In the genomic region with DNA sequence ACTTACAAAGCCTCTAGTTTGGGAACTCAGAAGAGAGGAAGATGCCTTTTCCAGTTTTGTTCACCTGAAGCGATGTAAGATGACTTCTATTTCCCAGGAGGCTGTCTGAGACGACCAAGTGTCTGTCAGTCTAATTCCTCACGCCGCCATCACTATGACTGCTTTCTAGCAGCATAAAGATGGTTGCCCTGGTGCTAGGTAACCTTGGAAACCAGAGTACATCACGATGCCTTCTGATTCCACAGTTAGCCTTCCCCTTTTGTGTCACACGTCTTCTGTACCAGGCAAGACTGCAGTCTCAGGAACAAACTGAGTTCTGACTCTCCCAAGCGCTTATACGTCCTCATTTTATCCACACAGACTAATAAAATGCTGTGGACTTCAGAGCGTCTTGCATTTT, we compare ENCODE assay signal across 40 mouse cellular contexts. TPM values are rescaled to one million over a fixed set of nuclear protein-coding genes. Genes with fewer than 3 reads are reported as not detected.
DNase-seq lines count a peak whose midpoint lies in the region; ATAC-seq and TF ChIP-seq lines count a peak whose summit lies in the region.
"Had no signal": no experiment of that assay in that cellular context is flagged by ENCODE, and none has a peak within 500 bp of the region (broad histone marks: within the 10 kb centered on the region; RNA-seq: fewer than 3 reads in every experiment).

No protein-coding gene starts in this region.

- no peaks in the 10 kb centered on the region for H3K27me3 ChIP-seq in testis, adult 2 months (ENCODE audit: control insufficient read depth, insufficient read depth, low read length)
- no peaks in the 10 kb centered on the region for H3K27me3 ChIP-seq in midbrain, embryonic 14.5 days (ENCODE audit: control insufficient read depth, insufficient read depth, low read length)
- no peaks in the 10 kb centered on the region for H3K27me3 ChIP-seq in intestine, embryonic 15.5 days (replicated peaks)
- H3K27me3 ChIP-seq: CH12.LX; embryonic facial prominence, embryonic 12.5 days; heart, embryonic 12.5 days; hindbrain, embryonic 15.5 days; neural tube, embryonic 12.5 days had no signal

- ATAC-seq in midbrain, embryonic 14.5 days (ENCODE audit: low FRiP score, low TSS enrichment): peak; percentile 50; the same call in 1 of the 2 replicates
- no peak for ATAC-seq in intestine, embryonic 15.5 days
- no peak for ATAC-seq in erythroid progenitor cell, adult 5-6 weeks (replicated peaks; ENCODE audit: low FRiP score, poor library complexity, severe bottlenecking)
- ATAC-seq: forebrain, embryonic 16.5 days; intestine, embryonic 16.5 days had no signal

- H3K4me3 ChIP-seq in testis, adult 2 months (ENCODE audit: control insufficient read depth, low read depth, low read length): peak overlapping the region; percentile 83; the same call in 1 of the 2 replicates
- H3K4me3 ChIP-seq in midbrain, embryonic 14.5 days (replicated peaks; ENCODE audit: low read depth, low read length): no peak overlapping the region
- H3K4me3 ChIP-seq in intestine, embryonic 15.5 days (replicated peaks): no peak overlapping the region
- H3K4me3 ChIP-seq: embryonic facial prominence, embryonic 12.5 days; forebrain, embryonic 10.5 days; heart, adult 2 months; heart, embryonic 12.5 days; hindbrain, embryonic 15.5 days; myocyte; neural tube, embryonic 12.5 days had no signal

- H3K9ac ChIP-seq in midbrain, embryonic 14.5 days (replicated peaks; ENCODE audit: low read length): no peak overlapping the region
- no peak overlapping the region for H3K9ac ChIP-seq in intestine, embryonic 15.5 days
- H3K9ac ChIP-seq: embryonic facial prominence, embryonic 12.5 days; heart, embryonic 12.5 days; hindbrain, embryonic 15.5 days; liver, embryonic 14.5 days; lung, embryonic 14.5 days; neural tube, embryonic 12.5 days had no signal

- 0 out of 2 replicates have a peak, but pooled peaks have one; percentile 8 for TF ChIP-seq POLR2A in testis, adult 2 months (IDR thresholded peaks at IDR 0.05; ENCODE audit: control insufficient read depth, low read depth, low read length)

- H3K4me2 ChIP-seq in midbrain, embryonic 14.5 days (ENCODE audit: low read length): 0 out of 2 replicates have a peak overlapping the region, but pooled peaks have one; percentile 4
- no peak overlapping the region for H3K4me2 ChIP-seq in intestine, embryonic 15.5 days (replicated peaks)
- H3K4me2 ChIP-seq: embryonic facial prominence, embryonic 12.5 days; heart, embryonic 12.5 days; hindbrain, embryonic 15.5 days; lung, embryonic 14.5 days; neural tube, embryonic 12.5 days had no signal

- H3K9me3 ChIP-seq in midbrain, embryonic 14.5 days (ENCODE audit: control insufficient read depth, low read length): no peaks in the 10 kb centered on the region
- no peaks in the 10 kb centered on the region for H3K9me3 ChIP-seq in intestine, embryonic 15.5 days
- H3K9me3 ChIP-seq: embryonic facial prominence, embryonic 12.5 days; forebrain, embryonic 10.5 days; heart, embryonic 12.5 days; hindbrain, embryonic 15.5 days; neural tube, embryonic 12.5 days had no signal

- H3K36me3 ChIP-seq in testis, adult 2 months (ENCODE audit: control insufficient read depth, insufficient read depth, low read length): no peaks in the 10 kb centered on the region; the same call in 1 of the 2 replicates
- no peaks in the 10 kb centered on the region for H3K36me3 ChIP-seq in midbrain, embryonic 14.5 days (ENCODE audit: control insufficient read depth, insufficient read depth, low read length)
- no peaks in the 10 kb centered on the region for H3K36me3 ChIP-seq in intestine, embryonic 15.5 days
- H3K36me3 ChIP-seq: embryonic facial prominence, embryonic 12.5 days; forebrain, embryonic 10.5 days; heart, embryonic 12.5 days; hindbrain, embryonic 15.5 days; neural tube, embryonic 12.5 days had no signal

- 13% methylated on average over 9 of the region's 9 CpGs for WGBS in midbrain, embryonic 14.5 days
- 83% methylated on average over 9 of the region's 9 CpGs for WGBS in intestine, embryonic 15.5 days

- H3K4me1 ChIP-seq in testis, adult 2 months (ENCODE audit: control insufficient read depth, insufficient read depth, low read length): no peaks in the 10 kb centered on the region
- H3K4me1 ChIP-seq in midbrain, embryonic 14.5 days (ENCODE audit: control insufficient read depth, insufficient read depth, low read length): 0 out of 2 replicates have a peak, but pooled peaks cover 4% of the 10 kb centered on the region
- H3K4me1 ChIP-seq in intestine, embryonic 15.5 days (replicated peaks): no peaks in the 10 kb centered on the region
- H3K4me1 ChIP-seq: embryonic facial prominence, embryonic 12.5 days; heart, embryonic 12.5 days; hindbrain, embryonic 15.5 days; neural tube, embryonic 12.5 days had no signal

- H3K27ac ChIP-seq in testis, adult 2 months (ENCODE audit: control insufficient read depth, insufficient read depth, low read depth, low read length): no peak overlapping the region
- no peak overlapping the region for H3K27ac ChIP-seq in midbrain, embryonic 14.5 days (replicated peaks; ENCODE audit: low read depth, low read length)
- no peak overlapping the region for H3K27ac ChIP-seq in intestine, embryonic 15.5 days
- H3K27ac ChIP-seq: embryonic facial prominence, embryonic 12.5 days; forebrain, embryonic 10.5 days; heart, adult 2 months; hindbrain, embryonic 15.5 days; liver, embryonic 14.5 days; neural tube, embryonic 12.5 days had no signal

- TF ChIP-seq CTCF in testis, adult 2 months (IDR thresholded peaks at IDR 0.05; ENCODE audit: control insufficient read depth, insufficient read depth, insufficient replicate concordance, low read depth, low read length): no peak

- DNase-seq in embryo, embryonic 10 days (ENCODE audit: low spot score): peak; percentile 19
- no peak for DNase-seq in embryo, embryonic 9.5 days (ENCODE audit: extremely low spot score)
- no peak for DNase-seq in testis, postnatal 14 days (ENCODE audit: low spot score)
- DNase-seq in midbrain, embryonic 14.5 days: peak; percentile 68
- no peak for DNase-seq in lung, adult 18-20 months
- DNase-seq: adrenal gland, postnatal 10 days; cerebellum, adult 18-20 months; cerebellum, postnatal 10 days; heart, adult 2 months; heart, postnatal 4 days; kidney, adult 9 months; kidney, postnatal 10 days; layer of hippocampus, adult 9-11 months; liver; lung, embryonic 14.5 days; lung, postnatal 14 days; thymus, postnatal 36 days had no signal

RNA-seq across cellular contexts. Expression of gene Gzma, which starts 21.8 kb away (rescaled TPM):
- 0.16 TPM in 1 of 2 replicates, not detected in the other for polyA plus RNA-seq in testis, adult 2 months (2012; rRNA removed)
- not detected in 2 replicates for polyA plus RNA-seq in midbrain, embryonic 14.5 days (2014; fragmentation: Nextera tagmentation; extraction: Ambion mirVana)
- 2.4 and 2.7 TPM in 2 replicates for polyA plus RNA-seq in intestine, embryonic 15.5 days (2015; fragmentation: Nextera tagmentation; extraction: Ambion mirVana)
- 7.5 and 9.0 TPM in 2 replicates for total RNA-seq in erythroid progenitor cell, adult 5-6 weeks (2015; ENCODE audit: low replicate concordance)
- total RNA-seq in erythroid progenitor cell, adult 5-6 weeks (2017; ENCODE audit: low replicate concordance): 0.91 and 11.7 TPM in 2 replicates
- total RNA-seq: CH12.LX; ES-E14; gastrocnemius, adult 8-10 months; gastrocnemius, postnatal 4 days; heart, postnatal 4 days; left cerebral cortex, postnatal 14 days had no signal
- polyA plus RNA-seq: C2C12; embryonic facial prominence, embryonic 12.5 days; forebrain, embryonic 10.5 days; forebrain, embryonic 16.5 days; heart, embryonic 12.5 days; hindbrain, embryonic 15.5 days; limb, embryonic 11.5 days; lung, embryonic 14.5 days; myocyte; neural tube, embryonic 12.5 days; stomach, embryonic 14.5 days had no signal

RNA-seq across cellular contexts. Expression of gene Gpx8, which starts 32.8 kb away (rescaled TPM):
- 0.69 and 0.87 TPM in 2 replicates for polyA plus RNA-seq in testis, adult 2 months (2012; rRNA removed)
- polyA plus RNA-seq in midbrain, embryonic 14.5 days (2014; fragmentation: Nextera tagmentation; extraction: Ambion mirVana): 35.3 and 53.0 TPM in 2 replicates
- 106 and 119 TPM in 2 replicates for polyA plus RNA-seq in intestine, embryonic 15.5 days (2015; fragmentation: Nextera tagmentation; extraction: Ambion mirVana)
- 5.4 TPM in 1 of 2 replicates, not detected in the other for total RNA-seq in erythroid progenitor cell, adult 5-6 weeks (2015; ENCODE audit: low replicate concordance)
- total RNA-seq in erythroid progenitor cell, adult 5-6 weeks (2017; ENCODE audit: low replicate concordance): 3.9 TPM in 1 of 2 replicates, not detected in the other
- total RNA-seq: CH12.LX had no signal

RNA-seq across cellular contexts. Expression of gene Cdc20b, which starts 44.1 kb away (rescaled TPM):
- 7.5 and 15.4 TPM in 2 replicates for polyA plus RNA-seq in testis, adult 2 months (2012; rRNA removed)
- 0.13 and 0.75 TPM in 2 replicates for polyA plus RNA-seq in midbrain, embryonic 14.5 days (2014; fragmentation: Nextera tagmentation; extraction: Ambion mirVana)
- polyA plus RNA-seq in intestine, embryonic 15.5 days (2015; fragmentation: Nextera tagmentation; extraction: Ambion mirVana): not detected in 2 replicates
- not detected in 2 replicates for total RNA-seq in erythroid progenitor cell, adult 5-6 weeks (2015; ENCODE audit: low replicate concordance)
- total RNA-seq in erythroid progenitor cell, adult 5-6 weeks (2017; ENCODE audit: low replicate concordance): not detected in 2 replicates
- total RNA-seq: adrenal gland, postnatal 10 days; CH12.LX; common myeloid progenitor, adult 5-6 weeks; gastrocnemius, adult 8-10 months; gastrocnemius, postnatal 4 days; heart, adult 2 months; heart, postnatal 4 days; left cerebral cortex, postnatal 14 days had no signal
- polyA plus RNA-seq: embryonic facial prominence, embryonic 12.5 days; heart, embryonic 12.5 days; heart, postnatal 0 days; intestine, embryonic 16.5 days; limb, embryonic 11.5 days; lung, embryonic 14.5 days; myocyte; neural tube, embryonic 12.5 days; small intestine, adult 2 months; stomach, embryonic 14.5 days had no signal

Comparison
In these comparisons a context has a peak if more than half of its experiments do, and no peak if none do; other contexts are left out.
1. DNase-seq: peak in embryo, embryonic 10 days (single experiment) and midbrain, embryonic 14.5 days (single experiment); none in embryo, embryonic 9.5 days (single experiment), testis, postnatal 14 days (single experiment) and lung, adult 18-20 months (0 of 2).
2. RNA of gene Gpx8, which starts 32.8 kb away (polyA plus RNA-seq): 106 to 119 TPM in intestine, embryonic 15.5 days and 35.3 to 53.0 TPM in midbrain, embryonic 14.5 days; 0.69 to 0.87 TPM in testis, adult 2 months; every median in the first group is over 10 times any median in the second.